Comparison of ENCODE assay signal across 8 mouse cellular contexts in genomic region chr5:77245787-77246671, GRCm38 (mm10). TPM values are rescaled to one million over a fixed set of nuclear protein-coding genes. Genes with fewer than 3 reads are reported as not detected.
DNase-seq lines count a peak whose midpoint lies in the region; ATAC-seq and TF ChIP-seq lines count a peak whose summit lies in the region.

No protein-coding gene starts in this region.

- peak; percentile 91 for DNase-seq in Muller cell, postnatal 12 days (ENCODE audit: inconsistent ontology term)
- peak; percentile 40 for DNase-seq in lung, postnatal 36 days
- DNase-seq in spleen, adult 2 months (ENCODE audit: low read depth in 1 of 2, low spot score in 2 of 2): peak; percentile 59 to 71
- no peak for DNase-seq in layer of hippocampus, postnatal 25 days (ENCODE audit: extremely low spot score in 1 of 2, low spot score in 1 of 2)
- DNase-seq in left cerebral cortex, postnatal 14 days (ENCODE audit: low spot score in 2 of 2): no peak

- ATAC-seq in forebrain, embryonic 15.5 days (replicated peaks): peak; percentile 66
- peak; percentile 84 for ATAC-seq in kidney, embryonic 14.5 days (ENCODE audit: low FRiP score, low TSS enrichment)

- TF ChIP-seq CTCF in C2C12 (IDR thresholded peaks at IDR 0.05; ENCODE audit: control insufficient read depth, insufficient read depth, insufficient read length): no peak
- no peak for TF ChIP-seq CTCF in spleen, adult 2 months (IDR thresholded peaks at IDR 0.05; ENCODE audit: extremely low read depth, insufficient read depth, insufficient read length, insufficient replicate concordance)

- peaks cover 12% of the 10 kb centered on the region for H3K4me1 ChIP-seq in forebrain, embryonic 15.5 days
- peaks cover 7% of the 10 kb centered on the region; the same call in 1 of the 2 replicates for H3K4me1 ChIP-seq in kidney, embryonic 14.5 days (ENCODE audit: control insufficient read depth, insufficient read depth, low read length)
- no peaks in the 10 kb centered on the region for H3K4me1 ChIP-seq in spleen, adult 2 months (ENCODE audit: control insufficient read depth, insufficient read depth, insufficient read length)

- H3K27ac ChIP-seq in forebrain, embryonic 15.5 days (replicated peaks): no peak overlapping the region
- peak overlapping the region; percentile 30; the same call in 1 of the 2 replicates for H3K27ac ChIP-seq in kidney, embryonic 14.5 days (ENCODE audit: low read depth, low read length)
- H3K27ac ChIP-seq in spleen, adult 2 months (ENCODE audit: insufficient read depth, low read length): peak overlapping the region; percentile 93

- no peak overlapping the region for H3K9ac ChIP-seq in forebrain, embryonic 15.5 days (replicated peaks)
- H3K9ac ChIP-seq in kidney, embryonic 14.5 days (ENCODE audit: low read depth, low read length): no peak overlapping the region

- no peaks in the 10 kb centered on the region for H3K79me3 ChIP-seq in C2C12 (ENCODE audit: low read depth)

- intact Hi-C loops in left cerebral cortex, postnatal 14 days (cut with DNase I): no loop called here

- H3K79me2 ChIP-seq in C2C12 (ENCODE audit: control insufficient read depth, insufficient read depth): no peaks in the 10 kb centered on the region

- H3K36me3 ChIP-seq in C2C12 (ENCODE audit: control insufficient read depth, insufficient read depth): no peaks in the 10 kb centered on the region
- no peaks in the 10 kb centered on the region for H3K36me3 ChIP-seq in forebrain, embryonic 15.5 days
- H3K36me3 ChIP-seq in kidney, embryonic 14.5 days (ENCODE audit: control insufficient read depth, insufficient read depth, low read length): no peaks in the 10 kb centered on the region
- no peaks in the 10 kb centered on the region for H3K36me3 ChIP-seq in spleen, adult 2 months (ENCODE audit: control insufficient read depth, insufficient read depth, low read length)

- no peaks in the 10 kb centered on the region for H3K9me3 ChIP-seq in forebrain, embryonic 15.5 days
- no peaks in the 10 kb centered on the region for H3K9me3 ChIP-seq in kidney, embryonic 14.5 days (ENCODE audit: control insufficient read depth, low read length)

- no peak overlapping the region for H3K4me3 ChIP-seq in C2C12 (ENCODE audit: insufficient read depth, poor library complexity, severe bottlenecking)
- peak overlapping the region; percentile 9; the same call in 1 of the 2 replicates for H3K4me3 ChIP-seq in forebrain, embryonic 15.5 days
- peak overlapping the region; percentile 30 for H3K4me3 ChIP-seq in kidney, embryonic 14.5 days (ENCODE audit: low read length)
- H3K4me3 ChIP-seq in spleen, adult 2 months (ENCODE audit: extremely low read depth, insufficient read depth, insufficient read length): peak overlapping the region; percentile 57

- peak overlapping the region; percentile 35 for H3K4me2 ChIP-seq in forebrain, embryonic 15.5 days (replicated peaks)
- peak overlapping the region; percentile 45 for H3K4me2 ChIP-seq in kidney, embryonic 14.5 days (replicated peaks; ENCODE audit: low read depth, low read length)

- TF ChIP-seq POLR2A in spleen, adult 2 months (IDR thresholded peaks at IDR 0.05; ENCODE audit: low read depth, low read length): peak; percentile 47; the same call in 1 of the 2 replicates

- H3ac ChIP-seq in C2C12 (ENCODE audit: control insufficient read depth, insufficient read length, low read depth): peak overlapping the region; percentile 24

- WGBS in forebrain, embryonic 15.5 days: 20% methylated on average over 26 of the region's 26 CpGs
- WGBS in kidney, embryonic 14.5 days: 26% methylated on average over 26 of the region's 26 CpGs
- WGBS in spleen, adult 2 months: 19% methylated on average over 26 of the region's 26 CpGs

- H3K27me3 ChIP-seq in C2C12 (ENCODE audit: control insufficient read depth, insufficient read depth, insufficient read length): no peaks in the 10 kb centered on the region
- no peaks in the 10 kb centered on the region for H3K27me3 ChIP-seq in forebrain, embryonic 15.5 days
- H3K27me3 ChIP-seq in kidney, embryonic 14.5 days (ENCODE audit: control insufficient read depth, insufficient read depth, low read length): no peaks in the 10 kb centered on the region
- no peaks in the 10 kb centered on the region for H3K27me3 ChIP-seq in spleen, adult 2 months (ENCODE audit: control insufficient read depth, insufficient read depth, low read length)

TF ChIP-seq in C2C12, 6 proteins besides CTCF, POLR2A, EP300 and RAD21:
- peak; percentile 47 for TF ChIP-seq USF1 (IDR thresholded peaks at IDR 0.05; ENCODE audit: low read depth)
- TF ChIP-seq MYOG (IDR thresholded peaks at IDR 0.05; ENCODE audit: control insufficient read depth, extremely low read depth, insufficient read length): no peak
- no peak for TF ChIP-seq MAX (IDR thresholded peaks at IDR 0.05)
- TF ChIP-seq FOSL1 (IDR thresholded peaks at IDR 0.05; ENCODE audit: insufficient read depth, low read length, poor library complexity, severe bottlenecking): no peak
- no peak for TF ChIP-seq CEBPB (IDR thresholded peaks at IDR 0.05; ENCODE audit: low read depth)
- TF ChIP-seq MYOD1 (IDR thresholded peaks at IDR 0.05; ENCODE audit: control insufficient read depth, insufficient read length, low read depth): peak; percentile 66
TF ChIP-seq in C2C12: peak in this region for 2.

RNA-seq across cellular contexts. Expression of gene Rest, which starts 19.3 kb away (rescaled TPM):
- polyA plus RNA-seq in C2C12 (2012; fragmentation: generic; extraction: Trizol): 7.1 TPM
- polyA plus RNA-seq in forebrain, embryonic 15.5 days (2015; fragmentation: Nextera tagmentation; extraction: Ambion mirVana): 8.4 and 8.5 TPM in 2 replicates
- 38.2 and 54.2 TPM in 2 replicates for polyA plus RNA-seq in kidney, embryonic 14.5 days (2014; fragmentation: Nextera tagmentation; extraction: Ambion mirVana)
- 6.5 and 8.0 TPM in 2 replicates for polyA plus RNA-seq in spleen, adult 2 months (2012; rRNA removed)
- 1 to 10 TPM; 4.4 to 5.4 TPM for total RNA-seq in layer of hippocampus, postnatal 25 days (2021)
- 1 to 10 TPM; 4.2 TPM for total RNA-seq in left cerebral cortex, postnatal 14 days (2021)

RNA-seq across cellular contexts. Expression of gene Spink2, which starts 34.8 kb away (rescaled TPM):
- not detected for polyA plus RNA-seq in C2C12 (2012; fragmentation: generic; extraction: Trizol)
- 0.48 and 0.64 TPM in 2 replicates for polyA plus RNA-seq in forebrain, embryonic 15.5 days (2015; fragmentation: Nextera tagmentation; extraction: Ambion mirVana)
- polyA plus RNA-seq in kidney, embryonic 14.5 days (2014; fragmentation: Nextera tagmentation; extraction: Ambion mirVana): 1.6 and 1.7 TPM in 2 replicates
- 0.18 and 0.25 TPM in 2 replicates for polyA plus RNA-seq in spleen, adult 2 months (2012; rRNA removed)
- total RNA-seq in layer of hippocampus, postnatal 25 days (2021): not detected
- not detected for total RNA-seq in left cerebral cortex, postnatal 14 days (2021)

Comparison
In these comparisons a context has a peak if more than half of its experiments do, and no peak if none do; other contexts are left out.
1. DNase-seq: peak in Muller cell, postnatal 12 days (single experiment), lung, postnatal 36 days (single experiment) and spleen, adult 2 months (2 of 2); none in layer of hippocampus, postnatal 25 days (0 of 2) and left cerebral cortex, postnatal 14 days (0 of 2).